Mouse (Mus musculus) right cerebral cortex, postnatal 36 days (tissue): ENCODE data around the gene Sema3g.

Experiments used
- DNase-seq, 2 experiments: peaks; one replicate each; pipeline ENCODE4 v3.0.0; 2022; ENCODE audit warnings: low spot score in 2 of 2, mixed read lengths in 1 of 2

Gene Sema3g

DNA sequence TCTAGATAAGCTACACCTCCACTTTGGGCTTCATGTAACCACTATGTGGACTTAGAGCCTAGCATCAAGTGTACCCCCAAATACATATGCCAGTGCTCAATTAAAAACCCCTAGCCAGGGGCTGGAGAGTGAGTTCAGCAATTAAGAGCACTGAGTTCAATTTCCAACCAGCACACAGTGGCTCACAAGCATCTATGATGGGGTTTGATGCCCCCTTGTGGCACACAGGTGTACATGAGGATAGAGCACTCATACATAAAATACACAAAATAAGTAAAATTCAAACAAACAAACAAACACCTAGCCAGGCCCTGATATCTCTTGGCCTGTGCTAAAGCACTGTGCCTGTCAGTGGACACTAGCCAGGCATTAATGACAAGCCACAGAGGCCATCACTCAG lies 21.7 kb upstream of the Sema3g start:
- DNase-seq = no peak

DNA sequence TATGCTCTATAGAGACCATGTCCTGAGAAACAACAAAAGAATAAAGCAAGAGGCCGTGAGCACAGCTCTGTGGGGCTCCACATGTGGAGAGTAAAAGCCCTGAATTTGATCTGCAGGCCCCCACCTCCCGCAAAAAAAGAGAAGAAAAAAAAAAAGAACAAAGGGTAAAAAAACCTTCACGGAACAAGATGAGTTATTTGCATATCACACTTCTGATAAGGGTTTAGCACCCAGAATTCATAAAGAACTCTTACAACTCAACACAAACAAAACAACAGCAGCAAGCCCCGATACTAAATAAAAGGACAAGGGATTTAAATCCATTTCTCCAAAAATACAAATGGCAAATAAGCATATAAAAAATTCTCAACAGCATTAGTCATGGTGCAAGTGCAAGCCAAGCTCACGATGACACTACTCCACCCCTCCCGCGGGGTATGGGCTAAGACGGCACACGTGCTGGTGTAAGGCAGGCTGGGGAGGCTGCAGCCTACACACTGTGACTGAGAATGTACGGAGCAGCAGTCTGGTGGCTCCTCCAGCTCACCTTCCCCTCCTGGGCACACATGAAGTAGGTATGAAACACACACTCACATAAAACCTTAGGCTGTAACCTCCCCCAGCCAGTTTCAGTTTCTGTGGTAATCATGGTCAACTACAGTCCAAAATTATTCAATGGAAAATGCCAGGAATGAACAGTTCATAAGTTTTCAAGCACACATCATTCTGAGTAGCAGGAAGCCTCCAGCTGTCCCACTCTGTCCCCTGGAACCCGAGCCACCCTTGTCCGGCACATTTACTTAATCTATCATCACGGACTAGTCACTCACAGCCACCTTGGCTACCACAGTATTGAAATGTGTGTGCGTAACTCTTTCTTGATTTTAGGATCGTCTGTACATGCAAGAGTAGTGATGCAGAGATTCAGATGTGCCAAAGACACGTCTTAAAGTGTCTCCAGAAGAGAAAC lies 19.8 kb upstream of the Sema3g start:
- DNase-seq = peak; percentile 53 to 65

DNA sequence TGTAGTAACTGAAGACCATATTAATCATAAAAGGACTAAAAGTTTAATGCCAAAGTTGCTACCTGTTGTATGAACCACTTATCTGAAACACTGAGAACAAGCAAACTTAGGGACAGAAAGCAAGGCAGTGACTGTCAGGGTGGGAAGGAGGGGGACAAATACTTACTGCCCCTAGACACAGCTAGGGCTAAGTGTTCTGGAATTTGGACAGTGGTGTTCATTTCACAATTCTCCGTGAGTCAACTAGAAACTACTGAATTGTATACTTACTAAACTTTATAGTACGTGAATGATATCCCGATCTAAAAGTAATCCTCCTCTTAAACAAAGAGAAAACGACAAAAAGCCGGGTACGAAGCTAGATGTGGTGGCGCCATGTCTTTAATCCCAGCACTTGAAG lies 18.1 kb upstream of the Sema3g start:
- DNase-seq = no peak

DNA sequence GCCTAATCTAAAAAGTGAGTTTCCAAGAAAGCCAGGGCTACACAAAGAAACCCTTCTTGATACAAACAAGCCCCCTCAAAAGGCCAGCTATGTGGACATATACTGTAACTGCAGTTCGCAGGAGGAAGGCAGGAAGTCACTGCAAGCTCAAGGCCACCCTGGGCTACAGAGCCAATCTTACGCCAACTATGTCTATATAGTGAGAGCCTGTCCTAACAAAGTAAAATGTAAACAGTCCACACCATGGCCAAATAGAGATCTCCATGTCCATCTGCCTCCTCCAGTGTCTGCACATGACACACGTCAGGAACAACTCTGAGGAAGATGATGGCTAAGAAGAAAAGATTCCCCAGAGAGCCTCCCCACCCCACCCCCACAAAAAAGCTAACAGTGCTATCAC lies 17.6 kb upstream of the Sema3g start:
- DNase-seq = no peak

DNA sequence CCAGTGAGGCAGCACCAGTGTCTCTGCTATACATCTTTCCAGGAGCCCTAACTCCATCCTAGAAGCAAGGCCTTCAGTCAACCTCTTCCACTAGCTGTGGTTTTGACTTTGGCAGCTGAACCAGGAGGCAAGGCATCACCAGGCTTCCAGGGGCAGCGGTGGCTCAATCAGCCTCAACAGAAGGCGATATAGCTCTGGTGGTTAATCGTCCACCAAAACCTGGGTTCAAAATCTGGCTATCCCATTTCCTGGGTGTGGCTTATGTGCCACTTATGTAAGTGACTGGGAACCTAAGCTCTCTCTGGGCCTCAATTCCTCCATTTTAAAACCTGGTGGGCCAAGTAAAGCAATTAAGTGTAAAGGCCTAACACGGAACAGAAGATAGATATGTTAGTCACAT lies 12.8 kb upstream of the Sema3g start:
- no peak for DNase-seq

DNA sequence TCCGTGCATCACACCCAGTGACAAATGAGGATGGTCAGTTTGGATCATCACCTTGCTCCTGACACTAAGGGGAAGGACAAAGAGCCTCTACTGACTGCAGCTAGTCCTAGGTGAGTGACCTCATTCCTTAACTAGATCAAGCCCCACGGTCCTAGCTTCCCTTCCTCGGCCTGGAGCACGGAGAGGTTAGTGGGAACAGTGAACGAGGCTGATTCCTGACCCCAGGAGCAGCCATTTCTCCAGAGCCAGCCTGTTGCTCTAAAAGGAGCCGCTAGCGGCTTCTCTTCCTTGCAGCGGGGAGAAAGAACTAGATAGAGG lies 12.5 kb upstream of the Sema3g start:
- no peak for DNase-seq

DNA sequence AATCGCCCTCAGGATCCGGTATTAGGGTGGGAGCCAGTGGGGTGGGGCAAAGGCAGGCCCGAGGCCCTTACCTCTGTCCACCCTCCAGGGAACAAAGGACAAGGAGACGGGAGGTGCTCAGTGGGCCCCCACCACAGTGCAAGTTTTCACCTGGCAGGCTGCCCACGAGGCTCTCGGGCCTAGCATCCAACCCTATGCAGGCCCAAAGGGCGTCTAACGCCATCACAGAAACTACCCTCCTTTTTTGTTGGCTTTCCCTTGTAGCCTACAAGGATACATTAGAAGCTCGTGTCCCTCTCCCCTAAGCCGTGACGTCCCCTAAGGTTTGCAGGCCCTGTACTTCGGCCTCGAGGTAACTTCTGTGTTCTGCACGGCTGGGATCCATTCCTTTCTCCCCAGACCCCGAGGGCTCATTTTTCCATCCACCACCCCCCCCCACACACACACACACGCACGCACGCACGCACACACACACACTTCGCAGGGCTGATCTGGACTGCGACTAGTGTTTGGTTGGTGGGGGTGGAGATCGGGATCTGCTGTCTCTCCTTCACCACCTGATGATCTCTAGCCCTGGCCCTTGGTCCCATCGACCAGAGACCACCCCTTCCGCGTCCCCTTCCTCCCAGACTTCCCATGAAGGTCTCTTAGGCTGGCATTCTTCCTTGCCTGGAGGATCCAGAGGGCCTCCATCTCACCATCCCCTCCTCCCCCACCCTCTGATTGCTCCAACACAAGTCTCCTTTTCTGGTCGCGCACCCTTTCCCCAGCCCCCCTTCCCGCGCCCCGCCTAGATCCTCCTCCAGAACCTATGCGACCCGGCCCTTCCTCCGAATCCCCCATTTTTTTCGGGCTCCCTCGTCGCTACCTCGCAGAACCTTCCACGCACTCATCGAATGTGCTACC lies 11.8 kb upstream of the Sema3g start:
- DNase-seq = no peak

DNA sequence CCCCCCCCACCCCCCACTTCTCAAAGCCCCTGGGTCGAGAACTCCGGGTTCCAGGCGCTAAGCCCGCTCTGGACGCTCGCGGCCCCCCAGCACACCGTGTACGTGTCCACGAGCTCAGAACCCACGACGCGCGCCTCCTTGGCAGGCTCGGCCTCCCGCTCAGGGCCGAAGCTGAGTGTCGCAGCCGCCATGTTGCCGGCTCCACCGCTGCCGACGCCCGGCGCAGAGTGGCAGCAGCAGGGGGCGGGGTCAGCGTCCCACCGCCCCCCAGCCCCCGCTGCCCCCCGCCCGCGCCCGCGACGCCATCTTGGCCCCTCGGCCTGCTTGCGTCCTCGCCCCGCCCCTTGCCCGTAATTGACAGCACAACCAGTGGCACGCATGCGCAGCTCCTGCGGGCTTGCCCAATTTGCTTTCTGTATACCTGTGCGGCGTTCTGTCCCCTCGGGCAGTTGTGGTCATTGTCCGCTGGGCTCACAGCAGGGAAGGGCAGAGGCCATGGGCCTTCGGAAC lies 11.1 kb upstream of the Sema3g start:
- DNase-seq = peak; percentile 92 to 94

DNA sequence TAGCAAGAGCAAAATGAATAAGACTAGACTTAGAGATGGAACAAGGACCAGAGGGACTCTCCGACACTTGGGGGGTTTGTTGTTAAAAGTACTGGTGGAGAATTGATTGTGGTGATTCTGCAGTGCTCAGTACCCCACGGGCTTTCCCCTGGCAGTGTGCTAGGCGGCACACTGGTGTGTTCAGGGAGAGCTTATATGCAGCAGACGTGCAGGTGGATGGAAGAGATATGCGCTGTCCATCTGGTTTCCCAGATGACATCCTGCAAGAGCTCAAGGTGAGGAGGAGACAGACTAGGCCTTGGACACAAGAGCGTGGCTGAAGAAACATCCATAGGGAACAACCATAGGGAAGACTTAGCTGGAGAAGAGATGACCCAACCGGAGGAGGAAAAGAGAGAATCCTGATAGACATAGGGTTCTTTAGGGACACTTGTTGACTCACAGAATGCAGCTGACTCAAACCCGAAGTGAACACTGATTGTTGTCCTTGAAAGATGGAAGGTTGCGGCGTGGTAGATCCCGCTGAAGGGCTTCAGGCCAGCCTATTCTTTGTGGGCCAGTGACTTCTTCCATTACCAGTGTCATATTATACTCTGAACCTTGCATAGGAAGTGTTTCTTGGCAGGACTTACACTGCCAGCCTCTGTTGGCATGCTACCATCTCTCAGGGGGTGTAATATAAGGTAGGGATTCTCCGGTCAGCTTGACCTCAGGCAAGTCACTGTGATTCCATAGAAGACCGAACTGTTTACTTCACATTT lies 10.4 kb upstream of the Sema3g start:
- no peak for DNase-seq

DNA sequence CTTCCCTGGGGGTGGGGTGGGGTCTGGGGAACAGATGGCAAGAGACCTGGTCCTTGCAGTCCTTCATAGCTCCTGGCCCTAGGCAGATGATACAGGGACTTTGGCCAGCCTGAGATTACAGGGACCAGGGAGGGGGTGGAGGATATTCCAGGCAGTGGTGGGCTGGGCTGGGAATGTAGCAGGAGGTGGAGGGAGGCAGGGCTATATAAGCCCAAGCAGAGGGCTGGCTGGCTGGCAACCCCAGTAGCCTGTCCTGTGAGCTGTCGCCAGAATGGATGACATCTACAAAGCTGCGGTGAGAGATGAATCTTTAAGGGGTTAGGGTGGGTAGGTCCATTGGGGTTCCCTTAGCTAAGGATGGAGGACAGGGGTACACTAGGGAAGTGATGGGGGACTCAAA lies 9.6 kb upstream of the Sema3g start, which contains the start of gene Tnnc1:
Gene Tnnc1 (plus strand): TSS at position 229 of the 400 bp plus-strand sequence.
- no peak for DNase-seq

DNA sequence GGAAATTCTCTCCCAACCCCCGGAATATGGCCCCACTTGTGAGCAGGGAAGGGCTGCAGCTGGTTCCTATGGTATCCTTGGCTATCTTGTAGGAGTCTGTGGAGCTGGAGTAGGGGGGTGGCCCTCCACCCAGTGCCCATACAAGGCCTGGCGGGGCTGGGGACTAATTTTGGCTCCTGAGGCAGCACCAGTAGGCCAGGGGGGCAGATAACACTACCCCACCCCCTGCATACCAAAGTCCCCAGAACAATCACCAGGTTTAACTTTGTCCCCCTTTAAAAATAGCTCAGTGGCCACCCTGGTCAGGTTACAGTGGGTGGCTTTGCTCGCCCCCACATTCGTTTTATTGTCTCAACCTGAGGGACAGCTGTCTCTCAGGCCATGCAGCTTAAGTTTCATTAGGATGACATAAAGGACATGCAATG lies 8.5 kb upstream of the Sema3g start:
- DNase-seq = no peak

DNA sequence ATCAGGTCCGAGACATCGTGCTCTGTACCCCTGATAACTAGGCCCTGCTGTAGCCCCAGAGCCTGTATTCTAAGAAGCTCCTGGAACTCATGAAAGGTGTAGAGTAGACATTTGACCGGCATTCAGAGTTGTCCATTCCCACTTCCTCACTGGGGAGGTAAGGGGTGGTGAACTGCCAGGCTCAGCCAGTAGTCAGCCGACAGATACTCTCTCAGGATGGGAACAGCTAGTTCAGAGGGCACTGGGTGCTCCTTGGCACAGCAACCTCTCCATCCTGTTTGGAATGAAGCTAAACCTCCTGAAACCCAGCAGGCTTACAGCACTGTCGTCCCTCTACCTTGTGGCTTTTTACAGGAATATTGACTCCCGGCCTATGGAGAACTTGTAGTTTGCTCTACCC lies 5.8 kb upstream of the Sema3g start:
- no peak for DNase-seq

DNA sequence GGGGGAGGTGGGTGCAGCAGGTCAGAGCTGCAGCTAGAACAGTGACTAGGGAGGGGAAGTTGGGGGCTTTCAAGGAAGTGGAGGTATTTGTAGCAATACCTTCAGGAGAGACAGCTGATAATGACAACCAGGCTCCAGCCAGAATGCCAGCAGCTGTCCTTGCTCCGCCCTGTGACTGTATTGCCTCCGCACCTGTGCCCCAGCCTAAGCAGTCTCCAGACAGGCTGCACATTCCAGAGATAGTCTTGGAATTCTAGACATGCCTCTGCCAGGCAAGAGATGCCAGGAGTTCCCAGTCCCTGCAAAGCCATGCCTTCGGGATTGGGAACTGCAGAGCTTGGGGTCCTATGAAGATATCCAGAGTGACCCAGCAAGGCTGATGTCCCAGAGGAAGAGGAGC lies 5.2 kb upstream of the Sema3g start:
- DNase-seq = no peak

DNA sequence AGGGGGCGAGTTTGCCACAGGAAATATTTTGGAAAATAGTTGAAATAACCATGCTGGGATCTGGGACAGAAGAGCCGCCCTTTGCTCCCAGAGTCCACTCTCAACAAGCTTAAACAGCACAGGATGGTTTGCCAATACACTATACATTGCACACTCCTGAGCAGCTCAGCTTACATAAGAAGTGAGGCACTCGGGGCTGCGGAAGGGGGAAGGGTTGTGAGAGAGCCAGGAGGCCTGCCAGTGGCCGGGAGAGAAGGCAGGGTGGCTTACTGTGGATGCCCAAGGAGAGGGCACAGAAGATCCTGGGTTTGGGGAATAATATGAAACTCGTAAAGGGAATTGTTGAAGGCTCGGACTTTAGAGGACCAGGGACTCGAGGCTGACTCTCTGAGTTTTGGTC lies 3.8 kb upstream of the Sema3g start:
- no peak for DNase-seq

DNA sequence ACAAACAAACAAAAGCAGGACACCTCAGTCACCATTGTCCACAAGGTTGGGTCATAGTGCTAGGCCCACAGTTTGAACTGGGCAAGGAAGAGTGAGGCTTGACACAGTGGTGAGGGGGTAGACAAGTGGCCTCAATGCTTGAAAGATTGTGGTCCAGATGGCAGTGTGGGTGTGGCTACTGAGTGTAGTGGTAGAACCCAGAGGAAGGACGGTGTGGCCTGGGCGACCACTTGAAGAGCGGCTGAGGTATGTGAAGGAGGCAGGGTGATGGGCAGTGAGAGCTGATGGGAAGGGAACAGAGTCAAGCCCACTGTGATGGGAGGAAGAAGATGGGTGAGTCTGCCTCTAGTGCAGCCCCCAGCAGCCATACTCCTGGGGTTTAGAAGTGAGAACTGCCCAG lies 3.0 kb upstream of the Sema3g start:
- no peak for DNase-seq

DNA sequence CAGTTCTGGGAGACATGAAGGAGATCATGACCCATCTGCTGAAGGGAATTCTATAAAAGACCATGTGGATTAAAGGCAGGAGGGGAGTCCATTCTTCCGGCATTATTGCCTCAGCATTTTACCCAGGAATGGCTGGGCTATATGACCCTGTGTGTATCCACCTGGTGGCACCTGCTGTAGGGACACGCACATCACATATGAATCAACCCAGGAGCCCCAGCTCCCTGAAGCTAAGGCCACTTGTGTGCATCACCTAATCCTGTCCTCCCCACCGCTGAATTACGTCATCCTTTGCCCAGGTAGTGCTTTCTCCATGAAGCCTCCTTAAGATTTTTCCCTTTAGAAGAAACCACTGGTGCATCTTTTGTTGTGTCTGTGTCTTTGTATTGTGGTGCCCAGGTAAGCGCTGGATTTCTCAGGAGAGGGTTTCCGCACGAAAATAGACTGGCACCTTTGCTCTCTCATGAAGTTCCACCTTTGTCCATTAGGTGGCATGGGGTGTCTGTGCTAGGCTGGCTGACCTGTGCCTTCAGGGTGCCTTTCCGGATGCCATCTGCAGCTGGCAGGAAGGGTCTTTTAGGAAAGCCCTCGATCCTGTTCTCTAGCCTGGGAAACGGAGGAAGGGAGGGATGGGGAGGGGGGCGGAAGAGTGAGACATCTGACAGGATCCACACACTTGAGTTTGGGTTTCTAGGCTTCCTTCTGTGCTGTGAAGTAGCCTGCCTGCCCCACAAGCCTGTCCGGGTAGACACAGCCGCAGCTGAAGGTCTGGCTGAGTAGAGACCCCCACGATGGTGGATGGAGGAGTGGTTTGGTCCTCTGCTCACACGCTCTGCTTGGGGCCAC lies 2.3 kb upstream of the Sema3g start:
- DNase-seq = no peak

DNA sequence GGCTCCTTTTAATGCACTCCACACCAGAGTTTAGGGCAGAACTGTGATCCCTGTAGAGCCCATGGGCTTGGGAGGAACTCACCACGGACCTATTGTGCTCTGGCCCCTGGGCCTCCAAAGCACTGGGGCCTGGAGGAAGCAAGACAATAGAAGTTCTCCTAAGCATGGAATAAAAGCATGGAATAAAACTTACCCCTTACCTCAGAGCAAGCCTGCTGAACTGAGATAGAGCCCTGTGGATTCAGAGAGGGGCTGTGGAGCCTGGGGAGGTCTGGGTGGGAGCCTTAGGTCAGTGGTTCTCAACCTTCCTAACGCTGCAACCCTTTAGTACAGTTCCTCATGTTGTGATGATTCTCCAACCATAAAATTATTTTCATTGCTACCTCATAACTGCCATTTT lies 814 bp upstream of the Sema3g start, which contains the start of gene Nisch:
Gene Nisch (minus strand): TSS at position 101 of the 400 bp plus-strand sequence.
- no peak for DNase-seq

DNA sequence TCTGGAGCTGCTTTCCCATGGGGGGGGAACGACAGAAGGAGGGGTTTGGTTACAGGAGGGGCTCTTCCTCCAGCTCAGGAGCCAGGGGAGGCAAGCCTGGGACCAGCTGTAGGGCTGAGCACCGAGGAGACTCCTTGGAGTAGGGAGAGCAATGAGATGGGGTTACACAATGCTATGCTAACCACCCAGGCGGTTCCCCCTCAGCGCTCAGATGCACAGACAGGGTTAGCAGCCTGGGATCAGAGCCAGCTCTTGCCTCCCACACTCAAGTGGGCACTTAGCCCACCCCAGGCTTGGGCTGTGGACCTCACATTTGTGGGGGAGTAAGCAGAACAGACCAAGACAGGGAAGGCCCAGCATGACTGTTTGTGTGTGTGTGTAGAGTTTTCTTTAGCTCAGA lies 9.3 kb downstream of the Sema3g start:
- DNase-seq = peak in 1 of 2 experiments; percentile 44

DNA sequence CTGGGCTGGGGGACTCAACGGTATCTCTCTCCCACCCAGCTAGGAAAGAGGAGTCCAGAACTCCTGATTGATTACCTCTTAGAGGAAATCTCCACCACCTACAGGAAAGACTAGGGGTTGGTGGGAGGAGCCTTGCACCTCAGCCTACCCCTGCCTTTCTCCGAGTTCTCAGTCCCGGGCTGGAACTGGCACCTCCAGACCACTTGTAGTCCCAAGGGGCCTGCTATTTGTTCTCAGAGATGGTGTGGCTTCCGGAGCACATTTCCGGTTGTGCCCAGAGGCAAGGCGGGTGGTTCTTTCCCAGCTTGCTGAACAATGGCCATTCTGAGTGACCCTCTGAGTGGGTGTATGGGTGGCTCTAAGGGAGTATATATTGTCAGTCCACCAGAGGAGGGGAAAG lies 10.6 kb downstream of the Sema3g start:
- no peak for DNase-seq

DNA sequence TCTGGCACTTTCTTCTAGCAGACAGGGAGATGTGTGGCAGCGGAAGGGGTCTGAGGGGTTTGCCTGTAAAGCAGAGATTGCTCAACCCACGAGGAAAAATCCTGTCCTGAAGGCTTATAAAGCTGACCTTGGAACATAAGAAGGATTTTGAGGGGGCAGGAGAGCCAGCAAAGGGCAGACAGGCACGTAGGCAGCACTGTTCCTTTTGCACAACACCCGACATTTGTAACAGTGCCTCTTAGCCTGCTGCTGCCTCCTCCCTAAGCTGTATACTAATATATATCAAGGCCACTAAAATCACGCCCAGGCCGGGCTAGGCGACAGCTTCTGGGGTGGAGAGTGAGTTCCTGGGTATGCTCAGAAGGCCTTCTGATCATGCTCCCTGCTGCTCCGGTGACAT lies 12.8 kb downstream of the Sema3g start:
- DNase-seq = no peak
